Mouse (Mus musculus): ENCODE measurements around the gene Tex21. TPM values are rescaled to one million over a fixed set of nuclear protein-coding genes. Genes with fewer than 3 reads are reported as not detected.

The Tex21 gene
- polyA plus RNA-seq, 1 experiment from 2014 or later = not detected

GRCm38 (mm10) chr12:76195912-76196708, 50.4 kb downstream of the Tex21 start:
- Histone ChIP-seq H3K36me3 (ENCODE audit: control insufficient read depth, insufficient read depth) (no peaks in the 10 kb centered on the region), H3K9ac (ENCODE audit: low read depth, low read length) (peak overlapping the region; percentile 14; the same call in 1 of the 2 replicates), H3K27me3 (ENCODE audit: control insufficient read depth, insufficient read depth, low read depth, low read length) (no peaks in the 10 kb centered on the region), H3K4me3 (ENCODE audit: low read depth, low read length) (peak overlapping the region; percentile 46), H3K4me2 (ENCODE audit: low read depth, low read length) (peak overlapping the region; percentile 75), H3K4me1 (ENCODE audit: control insufficient read depth, low read depth, low read length) (peaks cover 12% of the 10 kb centered on the region), H3K27ac (ENCODE audit: low read length) (no peak overlapping the region), H3K9me3 (replicated peaks; ENCODE audit: control insufficient read depth, low read length) (no peaks in the 10 kb centered on the region)
- 1% methylated on average over 22 of the region's 22 CpGs for WGBS (ENCODE audit: insufficient replicate concordance)
- ATAC-seq (ENCODE audit: low read depth) = peak; percentile 93

GRCm38 (mm10) chr12:76194526-76194925, 52.0 kb downstream of the Tex21 start:
- Histone ChIP-seq H3K36me3 (ENCODE audit: control insufficient read depth, insufficient read depth) (no peaks in the 10 kb centered on the region), H3K27me3 (ENCODE audit: control insufficient read depth, insufficient read depth, low read depth, low read length) (no peaks in the 10 kb centered on the region), H3K9ac (ENCODE audit: low read depth, low read length) (no peak overlapping the region), H3K4me1 (ENCODE audit: control insufficient read depth, low read depth, low read length) (peaks cover 12% of the 10 kb centered on the region), H3K27ac (ENCODE audit: low read length) (no peak overlapping the region), H3K4me2 (ENCODE audit: low read depth, low read length) (no peak overlapping the region), H3K9me3 (replicated peaks; ENCODE audit: control insufficient read depth, low read length) (no peaks in the 10 kb centered on the region), H3K4me3 (ENCODE audit: low read depth, low read length) (no peak overlapping the region)
- 28% methylated on average over 3 of the region's 3 CpGs for WGBS (ENCODE audit: insufficient replicate concordance)
- ATAC-seq (ENCODE audit: low read depth) = no peak

GRCm38 (mm10) chr12:76190940-76191339, 55.6 kb downstream of the Tex21 start:
- Histone ChIP-seq H3K4me2 (ENCODE audit: low read depth, low read length) (no peak overlapping the region), H3K27ac (ENCODE audit: low read length) (no peak overlapping the region), H3K4me3 (ENCODE audit: low read depth, low read length) (no peak overlapping the region), H3K9ac (ENCODE audit: low read depth, low read length) (no peak overlapping the region), H3K9me3 (replicated peaks; ENCODE audit: control insufficient read depth, low read length) (no peaks in the 10 kb centered on the region), H3K4me1 (ENCODE audit: control insufficient read depth, low read depth, low read length) (peaks cover 5% of the 10 kb centered on the region), H3K36me3 (ENCODE audit: control insufficient read depth, insufficient read depth) (no peaks in the 10 kb centered on the region), H3K27me3 (ENCODE audit: control insufficient read depth, insufficient read depth, low read depth, low read length) (no peaks in the 10 kb centered on the region)
- WGBS (ENCODE audit: insufficient replicate concordance) = 27% methylated on average over 11 of the region's 11 CpGs
- no peak for ATAC-seq (ENCODE audit: low read depth)

GRCm38 (mm10) chr12:76187849-76188248, 58.7 kb downstream of the Tex21 start:
- no peaks in the 10 kb centered on the region for H3K9me3 ChIP-seq (replicated peaks; ENCODE audit: control insufficient read depth, low read length)
- WGBS (ENCODE audit: insufficient replicate concordance) = 46% methylated on average over 8 of the region's 8 CpGs
- H3K4me3 ChIP-seq (ENCODE audit: low read depth, low read length) = no peak overlapping the region
- H3K27ac ChIP-seq (ENCODE audit: low read length) = no peak overlapping the region
- no peaks in the 10 kb centered on the region for H3K27me3 ChIP-seq (ENCODE audit: control insufficient read depth, insufficient read depth, low read depth, low read length)
- H3K36me3 ChIP-seq (ENCODE audit: control insufficient read depth, insufficient read depth) = no peaks in the 10 kb centered on the region
- H3K4me2 ChIP-seq (ENCODE audit: low read depth, low read length) = no peak overlapping the region
- H3K9ac ChIP-seq (ENCODE audit: low read depth, low read length) = no peak overlapping the region
- no peak for ATAC-seq (ENCODE audit: low read depth)
- no peaks in the 10 kb centered on the region for H3K4me1 ChIP-seq (ENCODE audit: control insufficient read depth, low read depth, low read length)

GRCm38 (mm10) chr12:76186473-76186872, 60.1 kb downstream of the Tex21 start:
- H3K4me3 ChIP-seq (ENCODE audit: low read depth, low read length) = no peak overlapping the region
- no peaks in the 10 kb centered on the region for H3K9me3 ChIP-seq (replicated peaks; ENCODE audit: control insufficient read depth, low read length)
- 65% methylated on average over 1 of the region's 1 CpGs for WGBS (ENCODE audit: insufficient replicate concordance)

GRCm38 (mm10) chr12:76185167-76185816, 61.3 kb downstream of the Tex21 start:
- Histone ChIP-seq H3K36me3 (ENCODE audit: control insufficient read depth, insufficient read depth) (no peaks in the 10 kb centered on the region), H3K4me1 (ENCODE audit: control insufficient read depth, low read depth, low read length) (no peaks in the 10 kb centered on the region), H3K27ac (ENCODE audit: low read length) (no peak overlapping the region), H3K9me3 (replicated peaks; ENCODE audit: control insufficient read depth, low read length) (no peaks in the 10 kb centered on the region), H3K9ac (ENCODE audit: low read depth, low read length) (no peak overlapping the region), H3K4me3 (ENCODE audit: low read depth, low read length) (no peak overlapping the region), H3K4me2 (ENCODE audit: low read depth, low read length) (no peak overlapping the region), H3K27me3 (ENCODE audit: control insufficient read depth, insufficient read depth, low read depth, low read length) (no peaks in the 10 kb centered on the region)
- 53% methylated on average over 10 of the region's 10 CpGs for WGBS (ENCODE audit: insufficient replicate concordance)
- ATAC-seq (ENCODE audit: low read depth) = no peak

More at GRCm38 (mm10) chr12:76186473-76186872, 60.1 kb downstream of the Tex21 start:
- H3K27ac ChIP-seq (ENCODE audit: low read length) = no peak overlapping the region
- H3K27me3 ChIP-seq (ENCODE audit: control insufficient read depth, insufficient read depth, low read depth, low read length) = no peaks in the 10 kb centered on the region
- H3K4me1 ChIP-seq (ENCODE audit: control insufficient read depth, low read depth, low read length) = no peaks in the 10 kb centered on the region
- no peak for ATAC-seq (ENCODE audit: low read depth)
- H3K36me3 ChIP-seq (ENCODE audit: control insufficient read depth, insufficient read depth) = no peaks in the 10 kb centered on the region
- H3K4me2 ChIP-seq (ENCODE audit: low read depth, low read length) = no peak overlapping the region
- H3K9ac ChIP-seq (ENCODE audit: low read depth, low read length) = no peak overlapping the region

- WGBS (ENCODE audit: insufficient replicate concordance) = 52% methylated on average over 6 of the region's 6 CpGs
- no peak for ATAC-seq (ENCODE audit: low read depth)
- no peak overlapping the region for H3K4me2 ChIP-seq (ENCODE audit: low read depth, low read length)
- H3K27me3 ChIP-seq (ENCODE audit: control insufficient read depth, insufficient read depth, low read depth, low read length) = no peaks in the 10 kb centered on the region; the same call in 1 of the 2 replicates
- no peaks in the 10 kb centered on the region for H3K4me1 ChIP-seq (ENCODE audit: control insufficient read depth, low read depth, low read length)
- no peak overlapping the region for H3K27ac ChIP-seq (ENCODE audit: low read length)
- H3K36me3 ChIP-seq (ENCODE audit: control insufficient read depth, insufficient read depth) = no peaks in the 10 kb centered on the region
- H3K4me3 ChIP-seq (ENCODE audit: low read depth, low read length) = no peak overlapping the region
- H3K9ac ChIP-seq (ENCODE audit: low read depth, low read length) = no peak overlapping the region
- H3K9me3 ChIP-seq (replicated peaks; ENCODE audit: control insufficient read depth, low read length) = no peaks in the 10 kb centered on the region
These were observed 62.3 kb downstream of the Tex21 start for GRCm38 (mm10) chr12:76184271-76184670.

- no peak overlapping the region for H3K4me2 ChIP-seq (ENCODE audit: low read depth, low read length)
- H3K4me1 ChIP-seq (ENCODE audit: control insufficient read depth, low read depth, low read length) = no peaks in the 10 kb centered on the region
- no peaks in the 10 kb centered on the region for H3K9me3 ChIP-seq (replicated peaks; ENCODE audit: control insufficient read depth, low read length)
- ATAC-seq (ENCODE audit: low read depth) = no peak
- H3K9ac ChIP-seq (ENCODE audit: low read depth, low read length) = no peak overlapping the region
- 56% methylated on average over 6 of the region's 6 CpGs for WGBS (ENCODE audit: insufficient replicate concordance)
- H3K36me3 ChIP-seq (ENCODE audit: control insufficient read depth, insufficient read depth) = no peaks in the 10 kb centered on the region
- H3K27ac ChIP-seq (ENCODE audit: low read length) = no peak overlapping the region
- H3K27me3 ChIP-seq (ENCODE audit: control insufficient read depth, insufficient read depth, low read depth, low read length) = peaks cover 4% of the 10 kb centered on the region
- no peak overlapping the region for H3K4me3 ChIP-seq (ENCODE audit: low read depth, low read length)
These were observed 63.7 kb downstream of the Tex21 start for GRCm38 (mm10) chr12:76182831-76183230.

- H3K27me3 ChIP-seq (ENCODE audit: control insufficient read depth, insufficient read depth, low read depth, low read length) = peaks cover 15% of the 10 kb centered on the region
These were observed 65.1 kb downstream of the Tex21 start for GRCm38 (mm10) chr12:76181471-76181870.

More at GRCm38 (mm10) chr12:76181471-76181870, 65.1 kb downstream of the Tex21 start:
- Histone ChIP-seq H3K4me1 (ENCODE audit: control insufficient read depth, low read depth, low read length) (no peaks in the 10 kb centered on the region), H3K4me2 (ENCODE audit: low read depth, low read length) (no peak overlapping the region), H3K36me3 (ENCODE audit: control insufficient read depth, insufficient read depth) (no peaks in the 10 kb centered on the region), H3K4me3 (ENCODE audit: low read depth, low read length) (no peak overlapping the region), H3K9ac (ENCODE audit: low read depth, low read length) (no peak overlapping the region), H3K27ac (ENCODE audit: low read length) (no peak overlapping the region), H3K9me3 (replicated peaks; ENCODE audit: control insufficient read depth, low read length) (no peaks in the 10 kb centered on the region)
- no peak for ATAC-seq (ENCODE audit: low read depth)
- 32% methylated on average over 8 of the region's 8 CpGs for WGBS (ENCODE audit: insufficient replicate concordance)

All from liver, embryonic 16.5 days (tissue).